Mouse (Mus musculus) heart, postnatal 0 days (tissue): ENCODE results near the gene Dera.

Source experiments
- CTCF ChIP-seq: IDR thresholded peaks from 2 replicates; pipeline ENCODE4 v1.5.1; 2016; ENCODE audit warnings: antibody characterized with exemption, control low read depth, low read depth
- EP300 ChIP-seq: IDR thresholded peaks from 2 replicates; pipeline ENCODE4 v1.6.1; 2016; ENCODE audit warnings: antibody characterized with exemption, low read depth

- no peak for TF ChIP-seq CTCF
- TF ChIP-seq EP300, result no peak
Observed at GRCm38 (mm10) chr6:137901255-137901654, 146.9 kb downstream of the Dera start.
